Mouse (Mus musculus) testis, adult 2 months (tissue): ENCODE measurements around the gene Gprc5d. TPM values are rescaled to one million over a fixed set of nuclear protein-coding genes. Genes with fewer than 3 reads are reported as not detected.

Experiments used
- H3K27ac ChIP-seq: fragments of 200-500 bp; 2 replicates; pipeline ENCODE4 v1.5.1; 2012; ENCODE audit warnings: low read depth, low read length; ENCODE audit not compliant: control insufficient read depth, insufficient read depth
- H3K27me3 ChIP-seq: fragments of 200-500 bp; 2 replicates; pipeline ENCODE4 v1.6.1; 2012; ENCODE audit warnings: mild to moderate bottlenecking, low read length, moderate library complexity; ENCODE audit not compliant: control insufficient read depth, insufficient read depth
- H3K36me3 ChIP-seq: fragments of 200-500 bp; 2 replicates; pipeline ENCODE4 v1.6.1; 2012; ENCODE audit warnings: mild to moderate bottlenecking, low read length; ENCODE audit not compliant: control insufficient read depth, insufficient read depth
- H3K4me1 ChIP-seq: fragments of 200-500 bp; 2 replicates; pipeline ENCODE4 v1.6.1; 2012; ENCODE audit warnings: low read length; ENCODE audit not compliant: control insufficient read depth, insufficient read depth
- H3K4me3 ChIP-seq: fragments of 200-500 bp; 2 replicates; pipeline ENCODE4 v1.5.1; 2012; ENCODE audit warnings: low read depth, mild to moderate bottlenecking, low read length, moderate library complexity, mixed read lengths; ENCODE audit not compliant: control insufficient read depth
- CTCF ChIP-seq: fragments of 200-500 bp; IDR thresholded peaks from 2 replicates; pipeline ENCODE4 v1.5.1; 2012; ENCODE audit warnings: low read depth, mild to moderate bottlenecking, inconsistent platforms, low read length, moderate library complexity; ENCODE audit not compliant: control insufficient read depth, insufficient read depth, insufficient replicate concordance
- POLR2A ChIP-seq: fragments of 200-500 bp; IDR thresholded peaks from 2 replicates; pipeline ENCODE4 v1.6.1; 2012; ENCODE audit warnings: low read depth, mild to moderate bottlenecking, inconsistent platforms, low read length, moderate library complexity; ENCODE audit not compliant: control insufficient read depth
- polyA plus RNA-seq: library from polyadenylated mRNA; depleted of rRNA; stranded (reverse); fragments of >200 nt; gene quantifications from 2 replicates; pipeline ENCODE4 v1.2.3, GENCODE M21; 2012

The Gprc5d gene
- polyA plus RNA-seq, 1 experiment = 0.65 TPM

DNA sequence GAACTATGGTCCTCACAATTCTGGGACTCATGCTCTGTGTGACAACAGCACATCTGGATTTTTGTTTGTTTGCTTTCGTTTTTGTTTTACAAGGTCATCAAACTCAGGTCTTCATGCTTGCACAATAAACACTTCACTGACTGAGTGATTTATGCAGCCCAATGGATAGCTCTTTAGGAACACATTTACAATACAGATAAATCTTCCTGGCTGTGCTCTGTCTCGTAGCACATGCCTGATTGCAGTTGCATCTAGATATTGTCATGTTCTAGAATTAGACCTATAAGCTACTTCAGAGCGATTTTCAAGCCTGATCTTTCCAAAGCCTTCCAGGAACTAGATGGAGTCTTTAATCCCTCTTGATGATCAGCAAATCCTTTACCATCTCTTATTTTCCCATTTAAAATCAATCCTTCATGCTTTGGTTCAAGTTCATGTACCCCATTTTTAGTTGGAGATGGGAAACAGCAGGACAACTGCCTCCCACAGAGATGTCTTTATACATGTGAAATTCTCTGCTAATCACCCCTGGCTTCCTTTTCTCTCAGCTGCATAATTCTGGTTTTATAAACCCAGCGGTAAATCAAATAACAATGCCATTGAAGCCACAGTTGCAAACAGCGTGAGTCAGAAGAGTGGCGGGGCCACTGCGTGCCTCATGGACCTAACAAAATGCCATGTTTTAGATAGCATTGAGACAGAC is 5.5 kb downstream of the Gprc5d start:
- H3K27me3 ChIP-seq = no peaks in the 10 kb centered on the region
- no peaks in the 10 kb centered on the region for H3K4me1 ChIP-seq
- TF ChIP-seq POLR2A (no peak), CTCF (no peak)

GRCm38 (mm10) chr6:135107014-135107413 is 11.1 kb downstream of the Gprc5d start:
- Histone ChIP-seq H3K4me3 (no peak overlapping the region), H3K27me3 (no peaks in the 10 kb centered on the region), H3K27ac (no peak overlapping the region), H3K4me1 (no peaks in the 10 kb centered on the region), H3K36me3 (no peaks in the 10 kb centered on the region)
- TF ChIP-seq CTCF (no peak), POLR2A (no peak)

More for the DNA sequence above, 5.5 kb downstream of the Gprc5d start:
- no peaks in the 10 kb centered on the region for H3K36me3 ChIP-seq
- H3K27ac ChIP-seq = no peak overlapping the region
- no peak overlapping the region for H3K4me3 ChIP-seq

- Histone ChIP-seq H3K4me1 (no peaks in the 10 kb centered on the region), H3K36me3 (no peaks in the 10 kb centered on the region), H3K27me3 (no peaks in the 10 kb centered on the region), H3K27ac (no peak overlapping the region), H3K4me3 (no peak overlapping the region)
- TF ChIP-seq POLR2A (no peak), CTCF (no peak)
These were observed 15.3 kb downstream of the Gprc5d start for GRCm38 (mm10) chr6:135102736-135103303.

DNA sequence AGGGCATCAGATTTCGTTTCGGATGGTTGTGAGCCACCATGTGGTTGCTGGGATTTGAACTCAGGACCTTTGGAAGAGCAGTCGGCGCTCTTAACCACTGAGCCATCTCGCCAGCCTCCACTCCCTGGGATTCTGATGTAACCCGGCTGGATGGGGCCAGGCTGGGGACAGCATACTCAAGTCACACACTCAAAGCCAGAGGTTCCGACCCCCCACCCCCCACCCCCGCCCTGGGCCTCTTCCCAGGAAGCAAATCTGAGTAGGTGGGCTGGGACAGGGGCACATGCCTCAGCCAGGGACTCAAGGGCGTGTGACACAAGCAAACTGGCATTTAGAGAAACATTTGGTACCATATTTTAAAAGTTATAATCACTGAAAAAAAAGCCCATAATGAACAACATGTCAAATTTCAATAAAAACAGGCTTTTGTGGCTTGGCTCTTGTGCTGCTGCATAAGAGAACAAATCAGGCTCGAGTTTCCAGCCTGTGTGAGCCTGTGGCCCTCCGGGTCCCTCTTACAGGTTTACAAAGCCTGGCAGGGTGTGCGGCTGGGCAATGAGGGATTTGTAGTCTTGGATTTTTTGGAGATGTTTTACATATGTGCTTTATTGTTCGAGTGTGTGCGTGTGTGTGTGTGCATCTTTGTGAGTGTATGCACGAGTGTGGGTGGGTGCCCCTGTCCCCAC is 17.2 kb downstream of the Gprc5d start:
- Histone ChIP-seq H3K27ac (no peak overlapping the region), H3K4me3 (no peak overlapping the region), H3K27me3 (no peaks in the 10 kb centered on the region), H3K4me1 (no peaks in the 10 kb centered on the region), H3K36me3 (no peaks in the 10 kb centered on the region)
- no peak for TF ChIP-seq POLR2A
- no peak for TF ChIP-seq CTCF

DNA sequence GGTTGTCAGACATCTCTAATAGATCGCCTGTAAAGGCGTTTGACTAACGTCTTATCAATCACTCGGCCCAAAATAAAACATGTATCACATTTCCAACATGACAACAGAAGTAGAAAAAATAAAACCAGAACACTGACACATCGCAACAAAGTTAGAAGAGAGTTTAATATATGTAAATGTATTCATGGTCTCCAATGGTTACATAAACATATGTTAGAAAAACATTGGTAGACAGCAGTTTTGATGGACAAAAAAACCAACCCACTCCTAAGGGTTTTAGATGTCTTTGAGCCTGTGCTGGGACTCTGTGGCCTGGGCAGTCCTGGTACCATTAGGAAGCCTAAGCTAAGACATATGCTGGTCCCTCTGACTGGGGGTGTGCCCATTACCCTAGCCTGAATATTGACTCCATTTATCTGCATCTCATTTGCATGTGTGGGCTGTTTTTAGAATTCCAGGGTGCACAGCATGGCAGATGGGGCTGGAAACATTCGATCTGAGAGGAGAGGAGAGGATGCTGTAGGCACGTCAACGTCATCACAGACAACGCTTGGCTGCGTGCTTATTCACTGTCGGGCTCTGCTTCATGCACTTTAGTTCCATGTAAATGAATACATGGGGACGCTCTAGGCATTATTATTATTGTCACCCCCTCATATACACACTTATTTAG is 25.1 kb downstream of the Gprc5d start:
- Histone ChIP-seq H3K4me3 (no peak overlapping the region), H3K36me3 (no peaks in the 10 kb centered on the region), H3K27me3 (no peaks in the 10 kb centered on the region), H3K27ac (no peak overlapping the region), H3K4me1 (peaks cover 2% of the 10 kb centered on the region; the same call in 1 of the 2 replicates)
- no peak for TF ChIP-seq POLR2A
- no peak for TF ChIP-seq CTCF

DNA sequence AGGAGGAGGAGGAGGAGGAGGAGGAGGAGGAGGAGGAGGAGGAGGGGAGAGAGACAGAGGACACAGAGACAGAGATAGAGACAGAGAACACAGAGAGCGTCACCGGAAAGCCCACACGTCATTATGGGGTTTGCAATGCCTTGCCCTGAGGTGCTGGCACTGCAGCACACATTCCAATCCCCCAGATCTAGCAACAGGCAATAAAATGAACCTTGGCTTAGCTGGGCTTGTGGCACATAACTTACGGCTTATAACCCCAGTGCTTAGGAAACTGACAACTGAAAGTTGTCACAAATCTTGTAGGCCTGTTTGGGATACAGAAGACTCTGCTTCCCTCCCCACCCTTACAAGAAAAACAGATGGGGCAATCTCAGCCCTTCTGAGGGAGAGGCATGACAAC is 27.4 kb downstream of the Gprc5d start:
- no peak for TF ChIP-seq POLR2A
- TF ChIP-seq CTCF = no peak
- H3K27me3 ChIP-seq = no peaks in the 10 kb centered on the region

DNA sequence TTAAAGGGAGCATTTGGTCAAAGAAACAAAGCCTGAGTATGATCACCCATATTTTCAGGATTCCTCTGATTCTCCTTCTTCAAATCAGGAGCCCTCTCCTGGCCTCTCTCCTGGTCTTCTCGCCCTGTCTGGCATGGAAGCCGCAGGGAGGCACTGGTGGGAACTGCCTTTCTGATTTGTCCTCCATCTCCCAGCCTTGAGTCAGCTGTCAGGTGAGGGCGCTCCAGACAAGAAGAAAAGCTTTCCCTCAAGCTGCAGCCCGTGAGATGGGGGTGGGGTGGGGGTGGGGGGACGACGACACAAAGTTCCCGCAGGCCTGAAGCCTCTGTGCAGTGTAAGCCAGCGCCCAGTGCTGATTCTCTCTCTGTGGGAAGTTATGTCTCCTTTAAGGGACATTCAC is 28.3 kb downstream of the Gprc5d start:
- no peaks in the 10 kb centered on the region for H3K27me3 ChIP-seq
- TF ChIP-seq CTCF (no peak), POLR2A (no peak)
- peaks cover 5% of the 10 kb centered on the region; the same call in 1 of the 2 replicates for H3K4me1 ChIP-seq
- H3K36me3 ChIP-seq = no peaks in the 10 kb centered on the region
- H3K4me3 ChIP-seq = no peak overlapping the region
- H3K27ac ChIP-seq = no peak overlapping the region

More for the DNA sequence above, 27.4 kb downstream of the Gprc5d start:
- no peak overlapping the region for H3K27ac ChIP-seq
- H3K36me3 ChIP-seq = no peaks in the 10 kb centered on the region
- H3K4me1 ChIP-seq = peaks cover 5% of the 10 kb centered on the region; the same call in 1 of the 2 replicates
- no peak overlapping the region for H3K4me3 ChIP-seq
